Mouse (Mus musculus): ENCODE measurements at regions not wholly inside any gene's neighbourhood (a gene's known extent, or its start where the extent isn't known, plus 50 kb on each side); places are given as distances from the start of the nearest gene placed in this dataset.

GRCm38 (mm10) chr3:60196031-60196430 is 114.4 kb downstream of the Sucnr1 start:
- DNase-seq, result no peak
- H3K27ac ChIP-seq (ENCODE audit: control insufficient read depth, insufficient read depth, low read length), result no peak overlapping the region
- WGBS, result 95% methylated on average over 3 of the region's 3 CpGs
- TF ChIP-seq POLR2A (IDR thresholded peaks at IDR 0.05; ENCODE audit: control insufficient read depth, extremely low read depth, insufficient read depth, low read length, poor library complexity) (no peak), CTCF (IDR thresholded peaks at IDR 0.05; ENCODE audit: borderline replicate concordance, control insufficient read depth, extremely low read depth, insufficient read depth, low read length, poor library complexity) (no peak)
- no peaks in the 10 kb centered on the region for H3K4me1 ChIP-seq (replicated peaks; ENCODE audit: control insufficient read depth, insufficient read depth, low read length)
- H3K36me3 ChIP-seq (ENCODE audit: control insufficient read depth, insufficient read depth, low read length), result no peaks in the 10 kb centered on the region
- H3K4me3 ChIP-seq (ENCODE audit: control insufficient read depth, insufficient read depth, low read length), result no peak overlapping the region
- no peaks in the 10 kb centered on the region for H3K27me3 ChIP-seq (ENCODE audit: control insufficient read depth, insufficient read depth, low read length)

GRCm38 (mm10) chr3:60207936-60208335 is 126.3 kb downstream of the Sucnr1 start:
- DNase-seq, result no peak
- TF ChIP-seq CTCF (IDR thresholded peaks at IDR 0.05; ENCODE audit: borderline replicate concordance, control insufficient read depth, extremely low read depth, insufficient read depth, low read length, poor library complexity) (no peak), POLR2A (IDR thresholded peaks at IDR 0.05; ENCODE audit: control insufficient read depth, extremely low read depth, insufficient read depth, low read length, poor library complexity) (no peak)
- Histone ChIP-seq H3K4me3 (ENCODE audit: control insufficient read depth, insufficient read depth, low read length) (no peak overlapping the region), H3K27ac (ENCODE audit: control insufficient read depth, insufficient read depth, low read length) (no peak overlapping the region), H3K27me3 (ENCODE audit: control insufficient read depth, insufficient read depth, low read length) (no peaks in the 10 kb centered on the region), H3K36me3 (ENCODE audit: control insufficient read depth, insufficient read depth, low read length) (no peaks in the 10 kb centered on the region), H3K4me1 (replicated peaks; ENCODE audit: control insufficient read depth, insufficient read depth, low read length) (no peaks in the 10 kb centered on the region)
- WGBS, result 92% methylated on average over 1 of the region's 1 CpGs

GRCm38 (mm10) chr3:60218938-60219337 is 137.3 kb downstream of the Sucnr1 start:
- 42% methylated on average over 3 of the region's 3 CpGs for WGBS
- no peaks in the 10 kb centered on the region for H3K36me3 ChIP-seq (ENCODE audit: control insufficient read depth, insufficient read depth, low read length)
- DNase-seq, result no peak
- no peak for TF ChIP-seq POLR2A (IDR thresholded peaks at IDR 0.05; ENCODE audit: control insufficient read depth, extremely low read depth, insufficient read depth, low read length, poor library complexity)
- no peak for TF ChIP-seq CTCF (IDR thresholded peaks at IDR 0.05; ENCODE audit: borderline replicate concordance, control insufficient read depth, extremely low read depth, insufficient read depth, low read length, poor library complexity)
- no peaks in the 10 kb centered on the region for H3K4me1 ChIP-seq (replicated peaks; ENCODE audit: control insufficient read depth, insufficient read depth, low read length)
- H3K27ac ChIP-seq (ENCODE audit: control insufficient read depth, insufficient read depth, low read length), result no peak overlapping the region
- no peak overlapping the region for H3K4me3 ChIP-seq (ENCODE audit: control insufficient read depth, insufficient read depth, low read length)
- no peaks in the 10 kb centered on the region for H3K27me3 ChIP-seq (ENCODE audit: control insufficient read depth, insufficient read depth, low read length)

- Histone ChIP-seq H3K4me1 (replicated peaks; ENCODE audit: control insufficient read depth, insufficient read depth, low read length) (no peaks in the 10 kb centered on the region), H3K36me3 (ENCODE audit: control insufficient read depth, insufficient read depth, low read length) (no peaks in the 10 kb centered on the region), H3K27me3 (ENCODE audit: control insufficient read depth, insufficient read depth, low read length) (no peaks in the 10 kb centered on the region), H3K4me3 (ENCODE audit: control insufficient read depth, insufficient read depth, low read length) (no peak overlapping the region), H3K27ac (ENCODE audit: control insufficient read depth, insufficient read depth, low read length) (no peak overlapping the region)
- DNase-seq, result no peak
- no peak for TF ChIP-seq CTCF (IDR thresholded peaks at IDR 0.05; ENCODE audit: borderline replicate concordance, control insufficient read depth, extremely low read depth, insufficient read depth, low read length, poor library complexity)
- no peak for TF ChIP-seq POLR2A (IDR thresholded peaks at IDR 0.05; ENCODE audit: control insufficient read depth, extremely low read depth, insufficient read depth, low read length, poor library complexity)
Observed at GRCm38 (mm10) chr3:60240664-60241063, 159.0 kb downstream of the Sucnr1 start.

- H3K36me3 ChIP-seq (ENCODE audit: control insufficient read depth, insufficient read depth, low read length), result no peaks in the 10 kb centered on the region
- TF ChIP-seq POLR2A (IDR thresholded peaks at IDR 0.05; ENCODE audit: control insufficient read depth, extremely low read depth, insufficient read depth, low read length, poor library complexity) (no peak), CTCF (IDR thresholded peaks at IDR 0.05; ENCODE audit: borderline replicate concordance, control insufficient read depth, extremely low read depth, insufficient read depth, low read length, poor library complexity) (no peak)
- no peak overlapping the region for H3K27ac ChIP-seq (ENCODE audit: control insufficient read depth, insufficient read depth, low read length)
- H3K4me1 ChIP-seq (replicated peaks; ENCODE audit: control insufficient read depth, insufficient read depth, low read length), result no peaks in the 10 kb centered on the region
- no peak for DNase-seq
- no peak overlapping the region for H3K4me3 ChIP-seq (ENCODE audit: control insufficient read depth, insufficient read depth, low read length)
- 96% methylated on average over 3 of the region's 3 CpGs for WGBS
- H3K27me3 ChIP-seq (ENCODE audit: control insufficient read depth, insufficient read depth, low read length), result no peaks in the 10 kb centered on the region
Observed at GRCm38 (mm10) chr3:60266666-60267415, 185.2 kb downstream of the Sucnr1 start.

- no peaks in the 10 kb centered on the region for H3K36me3 ChIP-seq (ENCODE audit: control insufficient read depth, insufficient read depth, low read length)
- no peaks in the 10 kb centered on the region for H3K27me3 ChIP-seq (ENCODE audit: control insufficient read depth, insufficient read depth, low read length)
- H3K4me1 ChIP-seq (replicated peaks; ENCODE audit: control insufficient read depth, insufficient read depth, low read length), result no peaks in the 10 kb centered on the region
- TF ChIP-seq CTCF (IDR thresholded peaks at IDR 0.05; ENCODE audit: borderline replicate concordance, control insufficient read depth, extremely low read depth, insufficient read depth, low read length, poor library complexity), result no peak
- no peak for TF ChIP-seq POLR2A (IDR thresholded peaks at IDR 0.05; ENCODE audit: control insufficient read depth, extremely low read depth, insufficient read depth, low read length, poor library complexity)
- no peak for DNase-seq
- no peak overlapping the region for H3K4me3 ChIP-seq (ENCODE audit: control insufficient read depth, insufficient read depth, low read length)
- H3K27ac ChIP-seq (ENCODE audit: control insufficient read depth, insufficient read depth, low read length), result no peak overlapping the region
Observed at GRCm38 (mm10) chr3:60267416-60268174, 185.9 kb downstream of the Sucnr1 start.

Measured in thymus, adult 2 months (tissue).